Mouse (Mus musculus): ENCODE measurements around the gene Tagln2. TPM values are rescaled to one million over a fixed set of nuclear protein-coding genes. Genes with fewer than 3 reads are reported as not detected.

The Tagln2 gene
- polyA plus RNA-seq (2014; fragmentation: Nextera tagmentation; extraction: Ambion mirVana): 79.8 and 93.6 TPM in 2 replicates

GRCm38 (mm10) chr1:172499765-172500441 lies at the start of gene Tagln2:
Gene Tagln2, plus strand, starts transcription at chr1:172500047.
- ATAC-seq (ENCODE audit: insufficient read depth, low FRiP score, low TSS enrichment) (peak; percentile 45), DNase-seq (ENCODE audit: low spot score) (peak; percentile 79)
- WGBS: under 1% methylated on average over 30 of the region's 30 CpGs
- peak within 1 kb of the TSS; percentile 42 for H3K4me3 ChIP-seq (ENCODE audit: low read depth, low read length)
- H3K9me3 ChIP-seq (ENCODE audit: control insufficient read depth, low read length): no peaks in the 10 kb centered on the region
- H3K4me1 ChIP-seq (ENCODE audit: control insufficient read depth, insufficient read depth, low read length): peaks cover 27% of the 10 kb centered on the region
- peaks cover 10% of the 10 kb centered on the region; the same call in 1 of the 2 replicates for H3K27me3 ChIP-seq (ENCODE audit: control insufficient read depth, insufficient read depth, low read length)
- 0 out of 2 replicates have a peak within 1 kb of the TSS, but pooled peaks have one; percentile 20 for H3K27ac ChIP-seq (ENCODE audit: low read depth, low read length)
- peaks cover 13% of the 10 kb centered on the region for H3K36me3 ChIP-seq (ENCODE audit: control insufficient read depth, insufficient read depth, low read length)
- peak within 1 kb of the TSS; percentile 57 for H3K9ac ChIP-seq (ENCODE audit: low read length)
- H3K4me2 ChIP-seq (ENCODE audit: low read depth): peak within 1 kb of the TSS; percentile 63

- Histone ChIP-seq H3K4me3 (ENCODE audit: low read depth, low read length) (no peak overlapping the region), H3K27me3 (ENCODE audit: control insufficient read depth, insufficient read depth, low read length) (no peaks in the 10 kb centered on the region), H3K27ac (ENCODE audit: low read depth, low read length) (no peak overlapping the region), H3K36me3 (ENCODE audit: control insufficient read depth, insufficient read depth, low read length) (no peaks in the 10 kb centered on the region), H3K4me1 (ENCODE audit: control insufficient read depth, insufficient read depth, low read length) (no peaks in the 10 kb centered on the region), H3K4me2 (ENCODE audit: low read depth) (no peak overlapping the region), H3K9ac (ENCODE audit: low read length) (no peak overlapping the region), H3K9me3 (ENCODE audit: control insufficient read depth, low read length) (no peaks in the 10 kb centered on the region)
- ATAC-seq (ENCODE audit: insufficient read depth, low FRiP score, low TSS enrichment): no peak
- DNase-seq (ENCODE audit: low spot score): no peak
- 39% methylated on average over 2 of the region's 2 CpGs for WGBS
Observed at GRCm38 (mm10) chr1:172450226-172450625, 49.6 kb upstream of the Tagln2 start.

- Histone ChIP-seq H3K4me3 (ENCODE audit: low read depth, low read length) (no peak overlapping the region), H3K27ac (ENCODE audit: low read depth, low read length) (no peak overlapping the region), H3K4me2 (ENCODE audit: low read depth) (no peak overlapping the region), H3K9ac (ENCODE audit: low read length) (no peak overlapping the region), H3K9me3 (ENCODE audit: control insufficient read depth, low read length) (no peaks in the 10 kb centered on the region), H3K4me1 (ENCODE audit: control insufficient read depth, insufficient read depth, low read length) (no peaks in the 10 kb centered on the region), H3K27me3 (ENCODE audit: control insufficient read depth, insufficient read depth, low read length) (no peaks in the 10 kb centered on the region), H3K36me3 (ENCODE audit: control insufficient read depth, insufficient read depth, low read length) (no peaks in the 10 kb centered on the region)
- 35% methylated on average over 17 of the region's 17 CpGs for WGBS
- DNase-seq (ENCODE audit: low spot score) (peak; percentile 22), ATAC-seq (ENCODE audit: insufficient read depth, low FRiP score, low TSS enrichment) (0 out of 2 replicates have a peak, but pooled peaks have one; percentile 38)
Observed at GRCm38 (mm10) chr1:172450848-172451470, 48.9 kb upstream of the Tagln2 start.

- WGBS: 86% methylated on average over 2 of the region's 2 CpGs
- no peaks in the 10 kb centered on the region for H3K9me3 ChIP-seq (ENCODE audit: control insufficient read depth, low read length)
- no peak for DNase-seq (ENCODE audit: low spot score)
- no peaks in the 10 kb centered on the region for H3K27me3 ChIP-seq (ENCODE audit: control insufficient read depth, insufficient read depth, low read length)
- no peak overlapping the region for H3K4me3 ChIP-seq (ENCODE audit: low read depth, low read length)
- H3K4me2 ChIP-seq (ENCODE audit: low read depth): no peak overlapping the region
- H3K9ac ChIP-seq (ENCODE audit: low read length): no peak overlapping the region
- ATAC-seq (ENCODE audit: insufficient read depth, low FRiP score, low TSS enrichment): no peak
- H3K27ac ChIP-seq (ENCODE audit: low read depth, low read length): no peak overlapping the region
- H3K36me3 ChIP-seq (ENCODE audit: control insufficient read depth, insufficient read depth, low read length): no peaks in the 10 kb centered on the region
- H3K4me1 ChIP-seq (ENCODE audit: control insufficient read depth, insufficient read depth, low read length): no peaks in the 10 kb centered on the region
Observed at GRCm38 (mm10) chr1:172452911-172453310, 46.9 kb upstream of the Tagln2 start.

GRCm38 (mm10) chr1:172453810-172454209 lies 46.0 kb upstream of the Tagln2 start:
- WGBS: 88% methylated on average over 2 of the region's 2 CpGs
- H3K27me3 ChIP-seq (ENCODE audit: control insufficient read depth, insufficient read depth, low read length): no peaks in the 10 kb centered on the region
- H3K27ac ChIP-seq (ENCODE audit: low read depth, low read length): no peak overlapping the region
- no peak overlapping the region for H3K4me2 ChIP-seq (ENCODE audit: low read depth)
- no peak overlapping the region for H3K9ac ChIP-seq (ENCODE audit: low read length)
- DNase-seq (ENCODE audit: low spot score) (no peak), ATAC-seq (ENCODE audit: insufficient read depth, low FRiP score, low TSS enrichment) (no peak)
- H3K4me3 ChIP-seq (ENCODE audit: low read depth, low read length): no peak overlapping the region
- H3K9me3 ChIP-seq (ENCODE audit: control insufficient read depth, low read length): no peaks in the 10 kb centered on the region
- H3K36me3 ChIP-seq (ENCODE audit: control insufficient read depth, insufficient read depth, low read length): no peaks in the 10 kb centered on the region
- H3K4me1 ChIP-seq (ENCODE audit: control insufficient read depth, insufficient read depth, low read length): no peaks in the 10 kb centered on the region

- Histone ChIP-seq H3K36me3 (ENCODE audit: control insufficient read depth, insufficient read depth, low read length) (no peaks in the 10 kb centered on the region), H3K27me3 (ENCODE audit: control insufficient read depth, insufficient read depth, low read length) (no peaks in the 10 kb centered on the region), H3K27ac (ENCODE audit: low read depth, low read length) (no peak overlapping the region), H3K4me2 (ENCODE audit: low read depth) (no peak overlapping the region), H3K9ac (ENCODE audit: low read length) (no peak overlapping the region), H3K9me3 (ENCODE audit: control insufficient read depth, low read length) (no peaks in the 10 kb centered on the region), H3K4me3 (ENCODE audit: low read depth, low read length) (no peak overlapping the region), H3K4me1 (ENCODE audit: control insufficient read depth, insufficient read depth, low read length) (no peaks in the 10 kb centered on the region)
- DNase-seq (ENCODE audit: low spot score) (no peak), ATAC-seq (ENCODE audit: insufficient read depth, low FRiP score, low TSS enrichment) (no peak)
- WGBS: 19% methylated on average over 4 of the region's 4 CpGs
Observed at GRCm38 (mm10) chr1:172455416-172455815, 44.4 kb upstream of the Tagln2 start.

- Histone ChIP-seq H3K9me3 (ENCODE audit: control insufficient read depth, low read length) (no peaks in the 10 kb centered on the region), H3K36me3 (ENCODE audit: control insufficient read depth, insufficient read depth, low read length) (no peaks in the 10 kb centered on the region), H3K27me3 (ENCODE audit: control insufficient read depth, insufficient read depth, low read length) (no peaks in the 10 kb centered on the region), H3K9ac (ENCODE audit: low read length) (no peak overlapping the region), H3K27ac (ENCODE audit: low read depth, low read length) (no peak overlapping the region), H3K4me1 (ENCODE audit: control insufficient read depth, insufficient read depth, low read length) (no peaks in the 10 kb centered on the region), H3K4me2 (ENCODE audit: low read depth) (no peak overlapping the region), H3K4me3 (ENCODE audit: low read depth, low read length) (no peak overlapping the region)
- DNase-seq (ENCODE audit: low spot score) (no peak), ATAC-seq (ENCODE audit: insufficient read depth, low FRiP score, low TSS enrichment) (no peak)
- 75% methylated on average over 7 of the region's 7 CpGs for WGBS
Observed at GRCm38 (mm10) chr1:172456001-172456677, 43.7 kb upstream of the Tagln2 start.

- H3K4me1 ChIP-seq (ENCODE audit: control insufficient read depth, insufficient read depth, low read length): no peaks in the 10 kb centered on the region
- H3K4me3 ChIP-seq (ENCODE audit: low read depth, low read length): no peak overlapping the region
- H3K27me3 ChIP-seq (ENCODE audit: control insufficient read depth, insufficient read depth, low read length): no peaks in the 10 kb centered on the region
- 90% methylated on average over 3 of the region's 3 CpGs for WGBS
- H3K9ac ChIP-seq (ENCODE audit: low read length): no peak overlapping the region
- no peaks in the 10 kb centered on the region for H3K36me3 ChIP-seq (ENCODE audit: control insufficient read depth, insufficient read depth, low read length)
- no peak overlapping the region for H3K27ac ChIP-seq (ENCODE audit: low read depth, low read length)
- H3K9me3 ChIP-seq (ENCODE audit: control insufficient read depth, low read length): no peaks in the 10 kb centered on the region
- no peak for ATAC-seq (ENCODE audit: insufficient read depth, low FRiP score, low TSS enrichment)
- H3K4me2 ChIP-seq (ENCODE audit: low read depth): no peak overlapping the region
- no peak for DNase-seq (ENCODE audit: low spot score)
Observed at GRCm38 (mm10) chr1:172457196-172457595, 42.7 kb upstream of the Tagln2 start.
